Mouse (Mus musculus): Measurements from ENCODE around the gene Kpnb1.

The Kpnb1 gene

GRCm38 (mm10) chr11:97143196-97143900 is 44.3 kb downstream of the Kpnb1 start:
- in situ Hi-C loops (cut with MboI): no loop called here

DNA sequence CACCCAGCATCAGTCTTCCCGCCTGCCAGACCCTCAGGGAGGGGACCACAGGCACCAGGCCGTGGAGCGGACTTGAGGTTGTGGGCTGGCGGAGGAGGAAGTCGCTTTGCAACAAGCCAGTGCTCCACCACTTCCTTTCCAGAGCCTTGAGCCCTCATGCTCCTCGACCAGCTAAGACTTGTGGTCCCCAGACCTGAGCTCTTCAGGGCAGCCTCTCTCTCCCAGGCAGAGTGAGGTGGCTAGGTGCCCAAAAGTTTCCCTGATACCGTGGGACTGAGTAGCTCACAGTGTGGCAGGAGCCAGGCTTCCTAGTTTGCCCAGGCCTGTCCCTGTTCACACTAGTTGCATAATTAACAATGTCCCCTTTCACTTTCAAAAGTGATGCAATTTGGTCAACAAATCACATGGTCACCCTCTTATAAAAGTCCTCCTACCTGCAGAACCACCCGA is 45.5 kb downstream of the Kpnb1 start:
- in situ Hi-C loops (cut with MboI): no loop called here

DNA sequence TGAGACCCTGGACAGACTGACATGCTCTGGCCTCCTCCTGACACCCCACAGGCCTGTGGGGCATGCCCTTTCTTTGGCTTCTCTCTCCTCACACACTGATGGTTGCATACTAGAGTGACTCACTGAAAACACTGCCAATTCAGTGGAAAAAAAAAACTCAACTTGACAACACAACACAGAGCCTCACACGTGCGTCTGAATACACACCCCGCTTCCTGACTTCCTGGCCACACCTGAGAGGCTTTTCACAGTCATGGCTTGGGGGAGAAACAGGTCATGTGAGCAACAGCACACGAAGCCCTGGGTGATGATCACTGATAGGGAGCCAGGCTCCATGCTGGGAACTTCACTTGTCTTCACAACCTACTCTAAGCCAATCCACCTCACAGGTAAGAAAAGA is 46.9 kb downstream of the Kpnb1 start:
- in situ Hi-C loops (cut with MboI): no loop called here

DNA sequence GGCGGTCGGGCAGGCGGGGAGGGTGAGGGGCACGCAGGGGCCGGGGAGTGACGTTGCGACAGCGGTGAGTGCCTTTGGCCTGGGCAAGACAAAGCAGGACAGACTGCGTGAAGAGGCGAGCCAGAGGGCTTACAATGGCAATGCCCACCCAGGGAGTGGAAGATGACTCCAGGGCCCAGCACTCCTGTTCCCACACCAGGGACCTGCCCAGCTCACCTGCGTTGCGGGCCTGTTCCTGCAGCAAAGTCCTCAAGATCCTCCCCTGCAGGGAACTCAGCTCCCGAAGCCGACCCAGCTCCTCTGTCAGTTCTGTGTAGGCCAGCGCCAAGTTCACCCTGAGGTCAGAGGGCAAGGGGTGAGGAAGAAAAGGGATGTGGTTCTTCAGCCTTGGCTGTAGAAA is 48.4 kb downstream of the Kpnb1 start:
- in situ Hi-C loops (cut with MboI): no loop called here

DNA sequence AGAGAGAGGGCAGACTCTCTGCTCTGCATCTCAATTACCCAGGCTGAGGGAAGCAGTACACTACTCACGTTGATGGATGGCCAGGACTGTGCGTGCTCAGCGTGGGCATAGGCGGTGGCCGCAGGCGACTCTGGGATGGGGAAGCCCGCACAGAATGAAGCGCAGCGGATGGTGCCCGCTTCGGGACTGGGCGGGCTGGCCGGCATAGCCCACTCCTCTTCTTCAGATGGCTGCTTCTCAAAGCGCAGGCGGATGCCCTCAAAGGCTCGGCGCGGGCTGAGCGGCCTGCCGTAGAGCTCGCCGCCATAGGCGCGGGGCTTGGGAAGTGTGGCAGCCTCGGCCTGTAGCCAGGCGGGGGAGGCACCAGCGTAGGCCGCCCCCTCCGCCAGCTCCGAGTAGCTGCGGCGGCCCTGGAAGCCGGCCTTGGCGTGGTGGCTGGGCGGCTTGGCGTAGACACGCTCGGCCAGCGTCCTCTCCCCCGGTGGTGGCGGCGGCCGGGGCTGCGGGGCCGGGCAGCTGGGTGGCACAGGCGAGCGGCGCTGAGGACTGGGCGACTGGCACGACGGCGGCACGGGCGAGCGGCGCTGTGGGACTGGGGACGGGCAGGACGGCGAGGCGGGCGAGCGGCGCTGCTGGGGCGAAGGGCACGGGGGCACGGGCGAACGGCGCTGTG is 49.0 kb downstream of the Kpnb1 start:
- in situ Hi-C loops (cut with MboI): no loop called here

DNA sequence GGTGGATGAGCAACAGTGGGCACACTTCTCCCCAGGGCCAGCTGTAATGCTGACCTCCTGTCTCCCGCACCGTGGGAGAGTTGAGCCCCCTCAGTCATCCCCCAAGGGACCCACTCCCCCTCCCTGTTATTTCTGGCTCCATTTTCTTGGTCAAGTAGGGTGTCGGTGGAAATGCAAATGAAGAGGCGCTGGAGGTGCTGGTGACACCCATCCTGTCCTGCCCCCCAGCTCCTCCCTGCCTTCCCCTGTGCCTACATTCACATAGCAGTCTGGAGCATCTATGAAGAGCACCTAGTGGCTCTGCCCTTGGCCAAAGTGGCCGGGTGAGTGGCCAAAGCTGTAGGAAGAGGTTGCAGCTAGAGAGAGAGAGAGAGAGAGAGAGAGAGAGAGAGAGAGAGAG is 54.4 kb downstream of the Kpnb1 start:
- in situ Hi-C loops (cut with MboI): no loop called here

DNA sequence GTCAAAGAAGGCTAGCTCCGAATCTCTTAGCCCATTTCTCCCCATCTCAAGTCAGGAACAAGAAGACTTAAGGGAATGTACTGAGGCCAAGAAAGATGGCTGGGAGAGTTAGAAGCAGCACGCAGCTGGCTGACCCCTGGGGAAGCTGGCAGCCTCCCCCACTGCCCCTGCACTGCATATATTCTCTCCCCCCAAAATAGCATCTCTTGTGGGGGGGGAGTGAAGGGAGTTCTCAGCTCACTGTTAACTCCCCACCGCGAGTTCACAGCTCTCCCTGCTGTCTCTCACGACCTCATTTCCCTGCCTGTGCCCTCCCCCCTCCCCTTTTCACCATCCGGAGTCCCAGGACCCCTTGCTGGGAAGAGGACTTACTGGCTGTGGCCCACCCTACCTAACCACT is 55.5 kb downstream of the Kpnb1 start:
- in situ Hi-C loops (cut with MboI): no loop called here

DNA sequence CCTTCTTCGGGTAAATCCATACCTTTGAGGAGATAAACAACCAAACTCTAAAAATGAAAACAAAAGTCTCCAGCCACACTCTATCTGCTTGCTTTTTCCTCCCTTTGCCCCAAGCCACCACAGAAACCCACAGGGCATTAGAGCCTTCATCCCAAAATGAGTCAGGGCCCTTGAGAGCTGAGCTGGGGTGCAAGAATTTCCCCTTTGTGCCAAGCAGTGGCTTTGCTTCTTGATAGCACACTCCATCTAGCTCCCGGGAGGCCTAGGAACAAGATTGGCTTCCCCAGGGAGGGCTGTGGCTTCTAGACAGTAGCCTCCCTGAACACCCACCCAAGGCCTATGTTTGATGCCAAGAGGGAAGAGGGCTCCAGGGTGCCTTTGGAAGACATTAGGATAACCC is 56.0 kb downstream of the Kpnb1 start:
- in situ Hi-C loops (cut with MboI): no loop called here

DNA sequence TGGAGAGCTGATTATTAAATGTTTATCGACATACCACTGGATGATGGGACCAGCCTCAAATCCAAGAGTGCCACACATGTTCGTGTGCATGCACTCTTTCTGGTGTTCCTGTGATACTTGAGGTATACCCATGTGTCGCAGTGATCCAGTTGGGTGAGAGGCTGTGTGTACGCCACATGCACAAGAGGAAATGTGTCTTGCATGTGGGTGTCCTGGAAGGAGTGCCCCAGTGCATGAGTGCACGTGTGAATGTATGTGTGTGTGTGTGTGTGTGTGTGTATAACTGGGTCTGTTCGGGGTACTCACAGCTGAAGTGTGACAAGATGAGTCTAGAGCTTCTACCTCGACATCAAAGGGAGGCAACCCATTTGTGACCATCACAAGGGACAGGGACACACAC is 57.4 kb downstream of the Kpnb1 start:
- in situ Hi-C loops (cut with MboI): no loop called here

DNA sequence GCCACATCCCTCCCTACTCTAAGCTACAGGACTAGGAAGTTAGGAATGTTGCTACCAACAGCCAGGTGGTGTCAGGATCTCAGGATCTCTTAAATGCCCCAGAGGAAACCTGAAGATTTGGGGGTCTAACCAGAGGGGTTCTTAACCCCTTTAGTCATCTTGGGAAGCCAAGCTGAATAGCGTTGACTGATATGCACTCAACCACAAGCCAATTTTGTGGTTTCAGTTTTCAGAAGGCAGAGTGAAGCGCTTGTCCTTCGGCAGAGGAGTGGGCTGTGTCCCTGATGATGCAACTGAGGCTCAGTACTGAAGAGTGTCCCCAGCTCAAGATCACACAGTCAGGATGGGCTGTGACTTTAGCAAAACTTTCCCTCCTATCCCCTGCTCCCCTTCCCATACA is 58.7 kb downstream of the Kpnb1 start:
- in situ Hi-C loops (cut with MboI): no loop called here

DNA sequence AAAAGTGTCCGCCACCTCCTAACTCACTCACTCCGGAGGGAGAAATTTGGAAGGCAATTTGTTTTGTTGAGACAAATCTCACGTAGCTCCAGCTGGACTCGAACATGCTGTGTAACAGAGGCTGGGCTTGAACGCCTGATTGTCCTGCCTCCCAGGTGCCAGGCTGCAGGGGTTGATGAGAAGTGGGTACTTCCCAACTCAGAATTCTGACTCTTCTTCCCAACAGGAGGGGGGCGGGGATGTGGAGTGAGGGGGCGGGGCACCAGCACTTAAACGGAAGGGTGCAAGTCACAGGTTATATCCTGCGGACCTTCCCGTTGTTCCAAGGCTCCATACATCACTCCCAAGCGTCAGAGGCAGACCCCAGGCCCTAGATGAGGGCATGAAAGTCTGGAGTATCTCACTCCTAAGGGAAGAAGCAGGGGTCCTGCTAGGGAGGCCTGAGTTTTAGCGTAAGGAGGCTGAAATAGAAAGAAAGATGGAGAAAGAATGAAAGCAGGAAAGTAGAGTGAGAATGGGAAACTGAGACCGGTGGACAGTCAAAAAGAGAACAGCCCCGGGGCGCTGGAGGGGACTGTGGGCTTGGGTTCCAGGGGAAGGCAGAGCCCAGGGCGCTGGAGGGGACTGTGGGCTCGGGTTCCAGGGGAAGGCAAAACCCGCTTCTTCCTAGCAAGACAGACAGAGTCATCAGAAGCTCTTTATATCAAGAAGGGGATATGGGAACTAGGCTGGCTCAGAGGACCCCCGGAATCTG is 60.0 kb downstream of the Kpnb1 start:
- in situ Hi-C loops (cut with MboI): no loop called here

DNA sequence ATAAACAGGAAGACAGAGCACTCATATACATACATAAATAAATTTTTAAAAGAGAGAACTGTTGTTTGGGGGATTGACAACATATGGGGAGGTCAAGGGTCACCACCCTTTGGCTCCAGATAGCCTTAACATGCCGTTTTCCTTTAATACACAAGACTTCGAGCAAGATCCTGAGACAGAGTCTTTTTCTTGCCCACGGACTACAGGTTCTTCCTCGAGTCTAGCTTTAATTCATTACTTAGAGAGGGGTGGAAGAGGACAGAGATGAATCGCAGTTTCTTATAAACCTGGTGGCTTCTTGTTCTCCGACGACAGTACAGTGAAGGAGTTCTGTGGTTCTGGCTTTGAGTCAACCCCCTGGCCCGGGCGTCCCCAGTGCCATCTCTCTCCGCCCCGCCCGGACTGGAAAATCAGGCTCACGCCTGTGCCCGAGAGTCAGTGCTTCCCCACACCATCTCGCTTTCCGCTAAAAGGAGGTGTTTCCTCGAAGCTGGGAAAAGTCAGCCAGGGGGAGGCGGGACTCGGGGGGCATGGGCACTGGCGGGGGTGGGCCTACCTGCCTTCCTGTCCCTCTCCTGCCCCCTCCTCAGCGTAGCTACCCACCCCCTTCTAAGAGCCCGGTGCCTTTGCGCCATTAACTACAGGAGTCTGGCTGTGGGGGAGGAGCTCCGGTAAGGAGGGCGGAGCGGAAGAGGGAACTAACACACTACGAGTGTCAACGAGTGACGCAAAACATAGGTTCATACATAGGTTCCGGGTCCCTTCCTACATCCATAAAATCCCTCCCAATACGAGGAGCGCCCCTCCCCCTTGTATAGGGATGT is 60.8 kb downstream of the Kpnb1 start:
- in situ Hi-C loops (cut with MboI): no loop called here

- in situ Hi-C loops (cut with MboI): no loop called here
These were observed 63.2 kb downstream of the Kpnb1 start for GRCm38 (mm10) chr11:97124266-97125036.

DNA sequence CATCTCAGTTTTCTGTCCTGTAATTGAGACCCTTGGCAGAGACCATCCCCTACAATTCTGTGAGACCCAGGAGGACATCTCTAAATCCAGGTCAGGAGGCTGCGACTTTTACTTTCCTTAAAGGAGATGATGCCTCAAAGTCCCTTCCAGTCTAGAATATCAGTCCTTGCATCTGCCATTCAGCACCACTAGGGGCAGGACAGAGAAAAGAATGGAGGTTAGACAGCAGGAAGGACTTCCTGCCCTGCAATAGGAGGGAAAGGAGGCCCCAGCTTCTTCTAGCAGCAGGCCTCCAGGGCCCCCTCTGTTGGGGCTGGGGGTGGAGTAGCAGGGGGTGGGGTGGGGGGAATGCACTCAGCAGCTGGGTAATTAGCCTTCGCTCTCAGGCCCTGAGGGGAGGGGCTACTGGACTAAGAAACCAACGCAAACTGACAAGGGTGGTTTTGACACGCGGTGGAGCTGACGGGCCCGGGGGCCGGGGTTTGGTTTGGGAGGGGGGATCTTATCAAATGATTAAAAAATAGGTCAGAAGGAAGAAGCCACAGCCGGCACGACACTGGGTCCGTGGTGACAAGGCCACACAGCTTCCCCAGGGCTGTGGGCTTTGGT is 64.3 kb downstream of the Kpnb1 start:
- in situ Hi-C loops (cut with MboI): no loop called here

GRCm38 (mm10) chr11:97120641-97121040 is 67.0 kb downstream of the Kpnb1 start:
- in situ Hi-C loops (cut with MboI): no loop called here

DNA sequence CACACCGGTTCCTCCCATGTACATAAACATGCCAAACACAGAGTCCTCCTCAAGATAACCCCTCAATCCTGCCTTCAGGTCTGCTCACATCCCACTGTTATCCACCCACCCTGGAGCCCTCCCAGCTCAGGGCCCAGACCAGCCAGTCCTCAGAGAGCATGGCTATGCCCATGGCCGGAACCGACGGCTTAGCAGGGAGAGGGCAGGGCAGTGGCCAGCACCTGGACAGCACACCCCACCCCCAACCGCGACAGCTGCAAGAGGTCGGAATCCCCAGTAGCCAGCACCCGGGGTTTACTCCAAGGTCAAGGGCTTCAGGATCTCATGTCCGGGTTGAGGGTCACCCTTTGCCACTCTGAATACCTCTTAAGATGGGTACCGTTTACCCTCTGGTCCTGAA is 67.5 kb downstream of the Kpnb1 start:
- in situ Hi-C loops (cut with MboI): no loop called here

- in situ Hi-C loops (cut with MboI): no loop called here
These were observed 71.9 kb downstream of the Kpnb1 start for GRCm38 (mm10) chr11:97115797-97116196.

GRCm38 (mm10) chr11:97114671-97115601 is 72.7 kb downstream of the Kpnb1 start, which contains the start of gene Tbx21:
Gene Tbx21 (minus strand): TSS chr11:97115331.
- in situ Hi-C loops (cut with MboI): loop anchor here (5.0 kb wide), 1 partner anchor 32 kb away; no protein-coding TSS in a partner anchor

- in situ Hi-C loops (cut with MboI): loop anchor here (5.0 kb wide), 1 partner anchor 35 kb away; no protein-coding TSS in a partner anchor
These were observed 75.1 kb downstream of the Kpnb1 start for GRCm38 (mm10) chr11:97112519-97113125.
